Mouse (Mus musculus) MEL (cell line): ENCODE results near the gene Hacl1. TPM values are rescaled to one million over a fixed set of nuclear protein-coding genes. Genes with fewer than 3 reads are reported as not detected.

Source experiments
- DNase-seq: peaks from one replicate; pipeline ENCODE4 v3.0.0; 2011; ENCODE audit warnings: low read depth, low spot score
- H3K27ac ChIP-seq: 2 replicates; pipeline ENCODE4 v1.5.1; 2012; ENCODE audit warnings: low read depth, mild to moderate bottlenecking, control low read depth, low read length, moderate library complexity; ENCODE audit not compliant: control insufficient read depth
- H3K27me3 ChIP-seq, 2 experiments: fragments of 150-350 bp in 1 of 2; sonication (generic) in 1 of 2; 2 replicates each; pipeline ENCODE4 v1.6.1; 2012; ENCODE audit warnings: low read length in 2 of 2, mild to moderate bottlenecking in 2 of 2, improper control_type of control experiment in 1 of 2, moderate library complexity in 1 of 2; ENCODE audit not compliant: insufficient read depth in 2 of 2, control insufficient read depth in 1 of 2
- H3K36me3 ChIP-seq, 2 experiments: 2 replicates each; pipeline ENCODE4 v1.6.1; 2012 to 2014; ENCODE audit warnings: low read length in 2 of 2, improper control_type of control experiment in 1 of 2, inconsistent platforms in 1 of 2, mild to moderate bottlenecking in 1 of 2; ENCODE audit not compliant: insufficient read depth in 2 of 2, control insufficient read depth in 1 of 2
- H3K4me1 ChIP-seq, 2 experiments: fragments of 150-350 bp in 1 of 2; sonication (generic) in 1 of 2; 2 replicates each; pipeline ENCODE4 v1.6.1; 2012; ENCODE audit warnings: low read length in 2 of 2, improper control_type of control experiment in 1 of 2, mild to moderate bottlenecking in 1 of 2; ENCODE audit not compliant: insufficient read depth in 2 of 2, control insufficient read depth in 1 of 2
- H3K4me3 ChIP-seq, 2 experiments: fragments of 150-350 bp in 1 of 2; sonication (generic) in 1 of 2; 2 replicates each; pipeline ENCODE4 v1.5.1; 2012; ENCODE audit warnings: low read depth in 2 of 2, low read length in 2 of 2, mild to moderate bottlenecking in 2 of 2, moderate library complexity in 2 of 2, control low read depth in 1 of 2, improper control_type of control experiment in 1 of 2; ENCODE audit not compliant: control insufficient read depth in 1 of 2, insufficient read depth in 1 of 2
- H3K79me2 ChIP-seq: 2 replicates; pipeline ENCODE4 v1.6.1; 2012; ENCODE audit warnings: mild to moderate bottlenecking, low read length, moderate library complexity; ENCODE audit not compliant: control insufficient read depth, poor library complexity, insufficient read depth
- H3K9ac ChIP-seq: 2 replicates; pipeline ENCODE4 v1.6.1; 2012; ENCODE audit warnings: low read depth, mild to moderate bottlenecking, control low read depth, low read length, moderate library complexity; ENCODE audit not compliant: control insufficient read depth, poor library complexity, severe bottlenecking
- H3K9me3 ChIP-seq: fragments of 150-350 bp; sonication (generic); replicated peaks from 2 replicates; pipeline ENCODE4 v1.6.1; 2012; ENCODE audit warnings: mild to moderate bottlenecking, low read length, improper control_type of control experiment, moderate library complexity; ENCODE audit not compliant: insufficient read depth
- CHD1 ChIP-seq: IDR thresholded peaks from 2 replicates; pipeline ENCODE4 v1.6.1; 2012; ENCODE audit warnings: low read depth, mild to moderate bottlenecking, inconsistent platforms, low read length, improper control_type of control experiment
- CHD2 ChIP-seq: IDR thresholded peaks from 2 replicates; pipeline ENCODE4 v1.6.1; 2011; ENCODE audit warnings: low read length, improper control_type of control experiment
- CTCF ChIP-seq, 3 experiments: IDR thresholded peaks in 2 of 3; conservative IDR thresholded peaks in 1 of 3; 2 replicates each; pipeline ENCODE4 v1.5.1; 2011 to 2012; ENCODE audit warnings: low read length in 3 of 3, low read depth in 2 of 3, mild to moderate bottlenecking in 2 of 3, improper control_type of control experiment in 1 of 3, inconsistent platforms in 1 of 3, mixed read lengths in 1 of 3, moderate library complexity in 1 of 3; ENCODE audit not compliant: control insufficient read depth in 1 of 3, insufficient read depth in 1 of 3, poor library complexity in 1 of 3, severe bottlenecking in 1 of 3
- ELF1 ChIP-seq: IDR thresholded peaks from 2 replicates; pipeline ENCODE4 v1.6.1; 2014; ENCODE audit warnings: low read depth, mild to moderate bottlenecking, inconsistent platforms, low read length, improper control_type of control experiment, moderate library complexity
- EP300 ChIP-seq, 2 experiments: IDR thresholded peaks; 2 replicates each; pipeline ENCODE4 v1.6.1; 2011; ENCODE audit warnings: improper control_type of control experiment in 2 of 2, low read length in 2 of 2, low read depth in 1 of 2, mild to moderate bottlenecking in 1 of 2
- GABPA ChIP-seq: IDR thresholded peaks from 2 replicates; pipeline ENCODE4 v1.6.1; 2012; ENCODE audit warnings: low read depth, mild to moderate bottlenecking, inconsistent platforms, low read length, improper control_type of control experiment, moderate library complexity
- GATA1 ChIP-seq: IDR thresholded peaks from 2 replicates; pipeline ENCODE4 v1.6.1; 2011; ENCODE audit warnings: low read depth, low read length, improper control_type of control experiment
- JUND ChIP-seq: IDR thresholded peaks from 2 replicates; pipeline ENCODE4 v1.6.1; 2011; ENCODE audit warnings: low read depth, mild to moderate bottlenecking, improper control_type of control experiment, low read length
- MAFK ChIP-seq: IDR thresholded peaks from 2 replicates; pipeline ENCODE4 v1.6.1; 2011; ENCODE audit warnings: low read depth, mild to moderate bottlenecking, low read length, improper control_type of control experiment, borderline replicate concordance
- MAX ChIP-seq: IDR thresholded peaks from 2 replicates; pipeline ENCODE4 v1.6.1; 2011; ENCODE audit warnings: low read length, improper control_type of control experiment
- MAZ ChIP-seq: IDR thresholded peaks from 2 replicates; pipeline ENCODE4 v1.6.1; 2012; ENCODE audit warnings: low read depth, mild to moderate bottlenecking, inconsistent platforms, low read length, improper control_type of control experiment
- NELFE ChIP-seq: IDR thresholded peaks from 2 replicates; pipeline ENCODE4 v1.6.1; 2011; ENCODE audit warnings: low read depth, low read length, improper control_type of control experiment
- NRF1 ChIP-seq: IDR thresholded peaks from 2 replicates; pipeline ENCODE4 v1.6.1; 2014; ENCODE audit warnings: low read depth, mild to moderate bottlenecking, inconsistent platforms, low read length, improper control_type of control experiment, moderate library complexity; ENCODE audit not compliant: poor library complexity, insufficient read depth, severe bottlenecking
- RAD21 ChIP-seq: IDR thresholded peaks from 2 replicates; pipeline ENCODE4 v1.6.1; 2011; ENCODE audit warnings: mild to moderate bottlenecking, low read depth, low read length, improper control_type of control experiment
- RCOR1 ChIP-seq: IDR thresholded peaks from 2 replicates; pipeline ENCODE4 v1.6.1; 2012; ENCODE audit warnings: low read depth, mild to moderate bottlenecking, inconsistent platforms, low read length, improper control_type of control experiment
- SIN3A ChIP-seq: IDR thresholded peaks from 2 replicates; pipeline ENCODE4 v1.6.1; 2012; ENCODE audit warnings: low read length, improper control_type of control experiment, inconsistent platforms
- SMC3 ChIP-seq: IDR thresholded peaks from 2 replicates; pipeline ENCODE4 v1.6.1; 2011; ENCODE audit warnings: low read depth, low read length, improper control_type of control experiment
- TAL1 ChIP-seq: IDR thresholded peaks from 2 replicates; pipeline ENCODE4 v1.6.1; 2012; ENCODE audit warnings: mild to moderate bottlenecking, inconsistent platforms, low read length, moderate library complexity, mixed read lengths
- TBP ChIP-seq: IDR thresholded peaks from 2 replicates; pipeline ENCODE4 v1.8.0; 2011; ENCODE audit warnings: low read depth, low read length, improper control_type of control experiment
- TCF12 ChIP-seq: IDR thresholded peaks from 2 replicates; pipeline ENCODE4 v1.6.1; 2014; ENCODE audit warnings: low read depth, mild to moderate bottlenecking, inconsistent platforms, low read length, improper control_type of control experiment, moderate library complexity
- USF2 ChIP-seq, 2 experiments: IDR thresholded peaks; 2 replicates each; pipeline ENCODE4 v1.6.1; 2011 to 2012; ENCODE audit warnings: improper control_type of control experiment in 2 of 2, low read length in 2 of 2, borderline replicate concordance in 1 of 2, inconsistent platforms in 1 of 2, low read depth in 1 of 2, mild to moderate bottlenecking in 1 of 2; ENCODE audit not compliant: insufficient read depth in 1 of 2
- ZKSCAN1 ChIP-seq: IDR thresholded peaks from 2 replicates; pipeline ENCODE4 v1.6.1; 2012; ENCODE audit warnings: low read depth, mild to moderate bottlenecking, inconsistent platforms, low read length, improper control_type of control experiment, moderate library complexity
- ZNF384 ChIP-seq: IDR thresholded peaks from 2 replicates; pipeline ENCODE4 v1.6.1; 2012; ENCODE audit warnings: low read depth, mild to moderate bottlenecking, inconsistent platforms, low read length, improper control_type of control experiment
- polyA plus RNA-seq, 2 experiments: library from polyadenylated mRNA; stranded (reverse) in 1 of 2; unstranded in 1 of 2; fragments of >175 nt in 1 of 2; fragments of >200 nt in 1 of 2; gene quantifications; 2 replicates each; pipeline versions ENCODE4 v1.2.1 to v1.2.4; 2012; ENCODE audit warnings: low replicate concordance in 2 of 2, low read depth in 1 of 2; ENCODE audit not compliant: insufficient read length in 2 of 2, insufficient read depth in 1 of 2, missing spikeins in 1 of 2
- total RNA-seq: library from RNA; depleted of rRNA; stranded (reverse); fragments of 300-350 nt; gene quantifications from 2 replicates; pipeline ENCODE4 v1.2.3, GENCODE M21; 2012

The Hacl1 gene
- total and polyA plus RNA-seq, 3 experiments = 7.7 to 13.3 TPM; not detected in 1

- Histone ChIP-seq H3K79me2 (no peaks in the 10 kb centered on the region), H3K27ac (no peak overlapping the region), H3K36me3 (no peaks in the 10 kb centered on the region), H3K9me3 (no peaks in the 10 kb centered on the region), H3K4me3 (no peak overlapping the region), H3K9ac (no peak overlapping the region), H3K27me3 (no peaks in the 10 kb centered on the region; a peak in 1 of 4 replicates), H3K4me1 (peaks cover 0 to 9% of the 10 kb centered on the region in 2 experiments; a peak in 1 of 4 replicates)
- TF ChIP-seq TCF12 = no peak
- TF ChIP-seq TAL1 = no peak
- TF ChIP-seq MAX = no peak
- TF ChIP-seq JUND = peak; percentile 92; the same call in 1 of the 2 replicates
- no peak for TF ChIP-seq RCOR1
- no peak for TF ChIP-seq EP300 (IDR thresholded peaks at IDR 0.05; ENCODE audit: low read depth in 1 of 2, low read length in 2 of 2)
- TF ChIP-seq ELF1 = no peak
- no peak for TF ChIP-seq NRF1
- no peak for DNase-seq
Observed at GRCm38 (mm10) chr14:31576846-31577697, 64.0 kb downstream of the Hacl1 start.

DNA sequence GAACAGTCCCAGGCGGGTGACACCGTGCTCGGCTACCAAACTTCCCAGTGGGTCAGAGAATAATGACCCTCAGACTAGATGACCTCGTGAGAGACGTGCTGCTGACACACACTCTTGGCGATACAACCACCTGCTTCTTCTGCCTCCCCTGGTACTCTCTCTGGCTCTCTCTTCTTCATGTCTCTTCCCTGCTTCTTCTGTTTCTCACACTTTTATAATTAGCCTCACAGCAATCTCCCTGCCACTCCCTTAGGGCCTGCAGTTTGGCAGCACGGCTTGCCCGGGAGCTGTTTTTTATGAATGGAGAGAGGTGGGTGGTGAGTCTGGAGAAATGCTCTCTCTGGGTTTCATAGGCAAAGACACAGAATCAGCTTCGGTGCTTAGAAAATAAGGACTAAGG, 65.2 kb downstream of the Hacl1 start:
- no peak overlapping the region for H3K4me3 ChIP-seq
- no peak overlapping the region for H3K27ac ChIP-seq
- DNase-seq = no peak
- no peaks in the 10 kb centered on the region for H3K9me3 ChIP-seq
- no peak overlapping the region for H3K9ac ChIP-seq
- TF ChIP-seq SMC3 (no peak), TAL1 (no peak)
- no peaks in the 10 kb centered on the region; a peak in 1 of 4 replicates for H3K27me3 ChIP-seq
- no peaks in the 10 kb centered on the region for H3K79me2 ChIP-seq
- peaks cover 2 to 13% of the 10 kb centered on the region in 2 experiments for H3K4me1 ChIP-seq
- peaks cover 0 to 3% of the 10 kb centered on the region in 2 experiments; a peak in 2 of 4 replicates for H3K36me3 ChIP-seq

- H3K27ac ChIP-seq = no peak overlapping the region
- H3K36me3 ChIP-seq = peaks cover 0 to 10% of the 10 kb centered on the region in 2 experiments; a peak in 2 of 4 replicates
- peaks cover 7 to 20% of the 10 kb centered on the region in 2 experiments for H3K4me1 ChIP-seq
- H3K27me3 ChIP-seq = no peaks in the 10 kb centered on the region; a peak in 1 of 4 replicates
- no peak overlapping the region for H3K9ac ChIP-seq
- DNase-seq = no peak
- H3K79me2 ChIP-seq = no peaks in the 10 kb centered on the region
- no peak overlapping the region for H3K4me3 ChIP-seq
- no peak for TF ChIP-seq MAFK
- no peak for TF ChIP-seq CHD2
- TF ChIP-seq CTCF (IDR thresholded peaks at IDR 0.05 in 2 of 3, conservative IDR thresholded peaks at IDR 0.05 in 1 of 3; ENCODE audit: control insufficient read depth in 1 of 3, insufficient read depth in 1 of 3, low read depth in 2 of 3, low read length in 3 of 3, poor library complexity in 1 of 3, severe bottlenecking in 1 of 3) = no peak
- TF ChIP-seq ELF1 = no peak
- TF ChIP-seq RCOR1 = no peak
- no peak for TF ChIP-seq NELFE
- no peak for TF ChIP-seq GATA1
- TF ChIP-seq CHD1 = no peak
- no peak for TF ChIP-seq TBP
- no peak for TF ChIP-seq USF2 (IDR thresholded peaks at IDR 0.05; ENCODE audit: borderline replicate concordance in 1 of 2, insufficient read depth in 1 of 2, low read depth in 1 of 2, low read length in 2 of 2)
- TF ChIP-seq NRF1 = no peak
- TF ChIP-seq ZKSCAN1 = no peak
- TF ChIP-seq EP300 (IDR thresholded peaks at IDR 0.05; ENCODE audit: low read depth in 1 of 2, low read length in 2 of 2) = no peak
- no peak for TF ChIP-seq SIN3A
- TF ChIP-seq GABPA = no peak
- TF ChIP-seq ZNF384 = no peak
- TF ChIP-seq RAD21 = no peak
- no peak for TF ChIP-seq MAZ
- TF ChIP-seq, all 39 proteins: peak for 0
- H3K9me3 ChIP-seq = no peaks in the 10 kb centered on the region
Observed at GRCm38 (mm10) chr14:31574903-31575665, 66.0 kb downstream of the Hacl1 start.
